Mouse (Mus musculus): Measurements from ENCODE around the gene Cd80. TPM values are rescaled to one million over a fixed set of nuclear protein-coding genes. Genes with fewer than 3 reads are reported as not detected.

Cd80 gene
- polyA plus RNA-seq, 1 experiment, result 1.8 TPM

GRCm38 (mm10) chr16:38447366-38447765, 8.0 kb upstream of the Cd80 start:
- no peaks in the 10 kb centered on the region for H3K27me3 ChIP-seq (ENCODE audit: control insufficient read depth, insufficient read depth, low read length)
- H3K27ac ChIP-seq (ENCODE audit: insufficient read depth, low read length), result no peak overlapping the region
- H3K4me1 ChIP-seq (ENCODE audit: control insufficient read depth, insufficient read depth, insufficient read length), result peaks cover 7% of the 10 kb centered on the region; the same call in 1 of the 2 replicates
- H3K4me3 ChIP-seq (ENCODE audit: extremely low read depth, insufficient read depth, insufficient read length), result no peak overlapping the region
- peaks cover 24% of the 10 kb centered on the region for H3K36me3 ChIP-seq (ENCODE audit: control insufficient read depth, insufficient read depth, low read length)
- TF ChIP-seq POLR2A (IDR thresholded peaks at IDR 0.05; ENCODE audit: low read depth, low read length) (no peak), CTCF (IDR thresholded peaks at IDR 0.05; ENCODE audit: extremely low read depth, insufficient read depth, insufficient read length, insufficient replicate concordance) (no peak)
- no peak for DNase-seq (ENCODE audit: low read depth in 1 of 2, low spot score in 2 of 2)
- WGBS, result 93% methylated on average over 21 of the region's 21 CpGs

GRCm38 (mm10) chr16:38448458-38448857, 6.9 kb upstream of the Cd80 start:
- peaks cover 7% of the 10 kb centered on the region; the same call in 1 of the 2 replicates for H3K4me1 ChIP-seq (ENCODE audit: control insufficient read depth, insufficient read depth, insufficient read length)
- TF ChIP-seq POLR2A (IDR thresholded peaks at IDR 0.05; ENCODE audit: low read depth, low read length), result no peak
- TF ChIP-seq CTCF (IDR thresholded peaks at IDR 0.05; ENCODE audit: extremely low read depth, insufficient read depth, insufficient read length, insufficient replicate concordance), result no peak
- 94% methylated on average over 12 of the region's 12 CpGs for WGBS
- H3K4me3 ChIP-seq (ENCODE audit: extremely low read depth, insufficient read depth, insufficient read length), result no peak overlapping the region
- peaks cover 23% of the 10 kb centered on the region for H3K36me3 ChIP-seq (ENCODE audit: control insufficient read depth, insufficient read depth, low read length)
- H3K27me3 ChIP-seq (ENCODE audit: control insufficient read depth, insufficient read depth, low read length), result no peaks in the 10 kb centered on the region
- DNase-seq (ENCODE audit: low read depth in 1 of 2, low spot score in 2 of 2), result no peak
- no peak overlapping the region for H3K27ac ChIP-seq (ENCODE audit: insufficient read depth, low read length)

- Histone ChIP-seq H3K27ac (ENCODE audit: insufficient read depth, low read length) (no peak overlapping the region), H3K27me3 (ENCODE audit: control insufficient read depth, insufficient read depth, low read length) (no peaks in the 10 kb centered on the region), H3K4me3 (ENCODE audit: extremely low read depth, insufficient read depth, insufficient read length) (no peak overlapping the region), H3K36me3 (ENCODE audit: control insufficient read depth, insufficient read depth, low read length) (peaks cover 14% of the 10 kb centered on the region), H3K4me1 (ENCODE audit: control insufficient read depth, insufficient read depth, insufficient read length) (peaks cover 12% of the 10 kb centered on the region; the same call in 1 of the 2 replicates)
- TF ChIP-seq POLR2A (IDR thresholded peaks at IDR 0.05; ENCODE audit: low read depth, low read length), result no peak
- no peak for TF ChIP-seq CTCF (IDR thresholded peaks at IDR 0.05; ENCODE audit: extremely low read depth, insufficient read depth, insufficient read length, insufficient replicate concordance)
- no peak for DNase-seq (ENCODE audit: low read depth in 1 of 2, low spot score in 2 of 2)
- WGBS, result 92% methylated on average over 7 of the region's 7 CpGs
Measured at GRCm38 (mm10) chr16:38450707-38451106, 4.7 kb upstream of the Cd80 start.

GRCm38 (mm10) chr16:38451421-38452205, 3.7 kb upstream of the Cd80 start:
- H3K27me3 ChIP-seq (ENCODE audit: control insufficient read depth, insufficient read depth, low read length), result no peaks in the 10 kb centered on the region
- H3K27ac ChIP-seq (ENCODE audit: insufficient read depth, low read length), result peak overlapping the region; percentile 51; the same call in 1 of the 2 replicates
- peaks cover 12% of the 10 kb centered on the region; the same call in 1 of the 2 replicates for H3K4me1 ChIP-seq (ENCODE audit: control insufficient read depth, insufficient read depth, insufficient read length)
- WGBS, result 49% methylated on average over 12 of the region's 12 CpGs
- DNase-seq (ENCODE audit: low read depth in 1 of 2, low spot score in 2 of 2), result no peak
- H3K4me3 ChIP-seq (ENCODE audit: extremely low read depth, insufficient read depth, insufficient read length), result peak overlapping the region; percentile 97
- peaks cover 11% of the 10 kb centered on the region; the same call in 1 of the 2 replicates for H3K36me3 ChIP-seq (ENCODE audit: control insufficient read depth, insufficient read depth, low read length)
- TF ChIP-seq CTCF (IDR thresholded peaks at IDR 0.05; ENCODE audit: extremely low read depth, insufficient read depth, insufficient read length, insufficient replicate concordance) (no peak), POLR2A (IDR thresholded peaks at IDR 0.05; ENCODE audit: low read depth, low read length) (no peak)

- TF ChIP-seq CTCF (IDR thresholded peaks at IDR 0.05; ENCODE audit: extremely low read depth, insufficient read depth, insufficient read length, insufficient replicate concordance) (no peak), POLR2A (IDR thresholded peaks at IDR 0.05; ENCODE audit: low read depth, low read length) (peak; percentile 98)
- Histone ChIP-seq H3K4me1 (ENCODE audit: control insufficient read depth, insufficient read depth, insufficient read length) (peaks cover 17% of the 10 kb centered on the region; the same call in 1 of the 2 replicates), H3K4me3 (ENCODE audit: extremely low read depth, insufficient read depth, insufficient read length) (peak within 1 kb of the TSS; percentile 97), H3K27ac (ENCODE audit: insufficient read depth, low read length) (peak within 1 kb of the TSS; percentile 94), H3K27me3 (ENCODE audit: control insufficient read depth, insufficient read depth, low read length) (no peaks in the 10 kb centered on the region), H3K36me3 (ENCODE audit: control insufficient read depth, insufficient read depth, low read length) (peaks cover 4% of the 10 kb centered on the region; the same call in 1 of the 2 replicates)
- peak; percentile 34 to 87 for DNase-seq (ENCODE audit: low read depth in 1 of 2, low spot score in 2 of 2)
- WGBS, result under 1% methylated on average over 59 of the region's 61 CpGs
Measured at GRCm38 (mm10) chr16:38452442-38453202, 2.7 kb upstream of the Cd80 start, which contains the start of gene Adprh. Gene Adprh, minus strand, starts transcription at chr16:38452703.

GRCm38 (mm10) chr16:38453203-38453553, 2.2 kb upstream of the Cd80 start:
- Histone ChIP-seq H3K27me3 (ENCODE audit: control insufficient read depth, insufficient read depth, low read length) (no peaks in the 10 kb centered on the region), H3K4me3 (ENCODE audit: extremely low read depth, insufficient read depth, insufficient read length) (peak overlapping the region; percentile 97), H3K4me1 (ENCODE audit: control insufficient read depth, insufficient read depth, insufficient read length) (peaks cover 17% of the 10 kb centered on the region; the same call in 1 of the 2 replicates), H3K36me3 (ENCODE audit: control insufficient read depth, insufficient read depth, low read length) (peaks cover 4% of the 10 kb centered on the region; the same call in 1 of the 2 replicates), H3K27ac (ENCODE audit: insufficient read depth, low read length) (peak overlapping the region; percentile 94)
- no peak for DNase-seq (ENCODE audit: low read depth in 1 of 2, low spot score in 2 of 2)
- TF ChIP-seq POLR2A (IDR thresholded peaks at IDR 0.05; ENCODE audit: low read depth, low read length) (no peak), CTCF (IDR thresholded peaks at IDR 0.05; ENCODE audit: extremely low read depth, insufficient read depth, insufficient read length, insufficient replicate concordance) (no peak)
- WGBS, result 31% methylated on average over 3 of the region's 3 CpGs

All from spleen, adult 2 months (tissue).